Mouse (Mus musculus) left cerebral cortex, postnatal 25 days (tissue): ENCODE results near the gene Cdkn1a. TPM values are rescaled to one million over a fixed set of nuclear protein-coding genes. Genes with fewer than 3 reads are reported as not detected.
"Not testable (repeated sequence)": the region's sequence is repeated elsewhere in the genome, so short reads cannot be mapped to it uniquely, and the experiment has no call there.

ENCODE experiments used
- DNase-seq, 2 experiments: peaks; one replicate each; pipeline ENCODE4 v3.0.0; 2022; ENCODE audit warnings: low spot score in 2 of 2, mixed read lengths in 1 of 2
- intact Hi-C: fragments of 180-260 bp; cut with DNase I; formaldehyde crosslinking; loops from one replicate; pipeline ENCODE4 v1.15.1; 2025
- total RNA-seq, 2 experiments: library from RNA; stranded (reverse); gene quantifications; 2 replicates each; pipeline ENCODE4 v1.2.3; 2021

Gene Cdkn1a
- total RNA-seq = 10 to 100 TPM; 36.0 to 54.2 TPM

- intact Hi-C loops = loop anchor here (5.0 kb wide), 1 partner anchor 157 kb away; no protein-coding TSS in a partner anchor
- no peak for DNase-seq
Observed at GRCm38 (mm10) chr17:29090776-29091175, at the start of gene Cdkn1a. Gene Cdkn1a (plus strand): TSS chr17:29090976.

- DNase-seq, intact Hi-C loops: not testable (repeated sequence)
Observed at GRCm38 (mm10) chr17:29041632-29042031, 49.1 kb upstream of the Cdkn1a start.

GRCm38 (mm10) chr17:29042569-29042968 lies 48.2 kb upstream of the Cdkn1a start:
- intact Hi-C loops = no loop called here
- no peak for DNase-seq

GRCm38 (mm10) chr17:29043583-29043982 lies 47.2 kb upstream of the Cdkn1a start:
- intact Hi-C loops = no loop called here
- no peak for DNase-seq

GRCm38 (mm10) chr17:29044146-29044924 lies 46.4 kb upstream of the Cdkn1a start:
- intact Hi-C loops = no loop called here

GRCm38 (mm10) chr17:29044925-29045319 lies 45.9 kb upstream of the Cdkn1a start:
- intact Hi-C loops = loop anchor here (5.0 kb wide), 1 partner anchor 202 kb away; no protein-coding TSS in a partner anchor
- no peak for DNase-seq

More at GRCm38 (mm10) chr17:29044146-29044924, 46.4 kb upstream of the Cdkn1a start:
- no peak for DNase-seq

- no peak for DNase-seq
- intact Hi-C loops = loop anchor here (5.0 kb wide), 1 partner anchor 201 kb away; no protein-coding TSS in a partner anchor
Observed at GRCm38 (mm10) chr17:29045741-29046530, 44.8 kb upstream of the Cdkn1a start.

- no peak for DNase-seq
- intact Hi-C loops = loop anchor here (5.0 kb wide), 1 partner anchor 200 kb away; no protein-coding TSS in a partner anchor
Observed at GRCm38 (mm10) chr17:29046863-29047262, 43.9 kb upstream of the Cdkn1a start.

GRCm38 (mm10) chr17:29047697-29048514 lies 42.9 kb upstream of the Cdkn1a start:
- DNase-seq = no peak
- intact Hi-C loops = loop anchor here (2.0 to 5.0 kb wide), 2 partner anchors 123 to 199 kb away; no protein-coding TSS in a partner anchor

- peak; percentile 82 to 91 for DNase-seq
- intact Hi-C loops = loop anchor here (1.0 to 5.0 kb wide), 3 partner anchors 46 to 198 kb away; no protein-coding TSS in a partner anchor
Observed at GRCm38 (mm10) chr17:29048748-29049507, 41.8 kb upstream of the Cdkn1a start.

- intact Hi-C loops = loop anchor here (1.0 to 5.0 kb wide), 3 partner anchors 46 to 198 kb away; no protein-coding TSS in a partner anchor
Observed at GRCm38 (mm10) chr17:29049508-29049889, 41.3 kb upstream of the Cdkn1a start.

GRCm38 (mm10) chr17:29049923-29050322 lies 40.9 kb upstream of the Cdkn1a start:
- intact Hi-C loops = loop anchor here (1.0 to 5.0 kb wide), 3 partner anchors 45 to 197 kb away; no protein-coding TSS in a partner anchor
- DNase-seq = no peak

More at GRCm38 (mm10) chr17:29049508-29049889, 41.3 kb upstream of the Cdkn1a start:
- no peak for DNase-seq

- intact Hi-C loops = no loop called here
- DNase-seq = no peak
Observed at GRCm38 (mm10) chr17:29050791-29051190, 40.0 kb upstream of the Cdkn1a start.

- DNase-seq = no peak
- intact Hi-C loops = no loop called here
Observed at GRCm38 (mm10) chr17:29053067-29053466, 37.7 kb upstream of the Cdkn1a start.

GRCm38 (mm10) chr17:29053841-29054240 lies 36.9 kb upstream of the Cdkn1a start:
- no peak for DNase-seq
- intact Hi-C loops = no loop called here

GRCm38 (mm10) chr17:29054429-29054828 lies 36.3 kb upstream of the Cdkn1a start:
- intact Hi-C loops = no loop called here
- DNase-seq = no peak

- intact Hi-C loops = no loop called here
- DNase-seq = no peak
Observed at GRCm38 (mm10) chr17:29055586-29055985, 35.2 kb upstream of the Cdkn1a start.

GRCm38 (mm10) chr17:29056207-29056606 lies 34.6 kb upstream of the Cdkn1a start:
- no peak for DNase-seq
- intact Hi-C loops = no loop called here
